Mouse (Mus musculus) ES-E14 (cell line): ENCODE measurements at regions not wholly inside any gene's neighbourhood (a gene's known extent, or its start where the extent isn't known, plus 50 kb on each side); places are given as distances from the start of the nearest gene placed in this dataset.

ENCODE experiments used
- HCFC1 ChIP-seq: IDR thresholded peaks from 2 replicates; pipeline ENCODE4 v1.6.1; 2012; ENCODE audit warnings: low read length, inconsistent platforms, borderline replicate concordance; ENCODE audit not compliant: insufficient read depth
- MAFK ChIP-seq: IDR thresholded peaks from 2 replicates; pipeline ENCODE4 v1.6.1; 2014; ENCODE audit warnings: mild to moderate bottlenecking, low read depth, low read length, inconsistent platforms; ENCODE audit not compliant: insufficient read depth
- ZC3H11A ChIP-seq: IDR thresholded peaks from 2 replicates; pipeline ENCODE4 v1.6.1; 2012; ENCODE audit warnings: low read depth, mild to moderate bottlenecking, inconsistent platforms, low read length, borderline replicate concordance

- no peak for TF ChIP-seq HCFC1
- no peak for TF ChIP-seq ZC3H11A
- no peak for TF ChIP-seq MAFK
Measured at GRCm38 (mm10) chr4:7854518-7854917, 384.3 kb downstream of the Car8 start.
